Mouse (Mus musculus): ENCODE data around the gene Gm21972. TPM values are rescaled to one million over a fixed set of nuclear protein-coding genes. Genes with fewer than 3 reads are reported as not detected.

The Gm21972 gene
- total RNA-seq (2012; rRNA removed): 0.26 and 0.65 TPM in 2 replicates
- polyA plus RNA-seq (2012; ENCODE audit: insufficient read depth in 1 of 2, insufficient read length in 2 of 2, low read depth in 1 of 2, low replicate concordance in 2 of 2, missing spikeins in 1 of 2): 10 to 100 TPM in 1 of 2 experiments, not detected in 1; 52.7 TPM

- Histone ChIP-seq H3K36me3 (ENCODE audit: control insufficient read depth in 1 of 2, insufficient read depth in 2 of 2, low read length in 2 of 2) (peaks cover 0 to 48% of the 10 kb centered on the region in 2 experiments; a peak in 2 of 4 replicates), H3K27ac (ENCODE audit: control insufficient read depth, low read depth, low read length) (no peak within 1 kb of the TSS), H3K4me3 (ENCODE audit: control insufficient read depth in 1 of 2, insufficient read depth in 1 of 2, low read depth in 2 of 2, low read length in 2 of 2) (no peak within 1 kb of the TSS), H3K27me3 (ENCODE audit: control insufficient read depth in 1 of 2, insufficient read depth in 2 of 2, low read length in 2 of 2) (no peaks in the 10 kb centered on the region), H3K9ac (ENCODE audit: control insufficient read depth, low read depth, low read length, poor library complexity, severe bottlenecking) (no peak within 1 kb of the TSS), H3K9me3 (replicated peaks; ENCODE audit: insufficient read depth, low read length) (no peaks in the 10 kb centered on the region), H3K4me1 (ENCODE audit: control insufficient read depth in 1 of 2, insufficient read depth in 2 of 2, low read length in 2 of 2) (no peaks in the 10 kb centered on the region), H3K79me2 (ENCODE audit: control insufficient read depth, insufficient read depth, low read length, poor library complexity) (no peaks in the 10 kb centered on the region)
- no peak for DNase-seq (ENCODE audit: low read depth, low spot score)
- no peak for TF ChIP-seq EP300 (IDR thresholded peaks at IDR 0.05; ENCODE audit: low read depth in 1 of 2, low read length in 2 of 2)
Measured at GRCm38 (mm10) chr1:86133337-86133736, at the start of gene Gm21972. TSS of gene Gm21972 (plus strand) at chr1:86133637.

GRCm38 (mm10) chr1:86094413-86094812, 39.0 kb upstream of the Gm21972 start:
- Histone ChIP-seq H3K79me2 (ENCODE audit: control insufficient read depth, insufficient read depth, low read length, poor library complexity) (no peaks in the 10 kb centered on the region), H3K4me1 (ENCODE audit: control insufficient read depth in 1 of 2, insufficient read depth in 2 of 2, low read length in 2 of 2) (no peaks in the 10 kb centered on the region), H3K27ac (ENCODE audit: control insufficient read depth, low read depth, low read length) (no peak overlapping the region), H3K9me3 (replicated peaks; ENCODE audit: insufficient read depth, low read length) (no peaks in the 10 kb centered on the region), H3K27me3 (ENCODE audit: control insufficient read depth in 1 of 2, insufficient read depth in 2 of 2, low read length in 2 of 2) (no peaks in the 10 kb centered on the region), H3K36me3 (ENCODE audit: control insufficient read depth in 1 of 2, insufficient read depth in 2 of 2, low read length in 2 of 2) (peaks cover 0 to 34% of the 10 kb centered on the region in 2 experiments; a peak in 2 of 4 replicates), H3K4me3 (ENCODE audit: control insufficient read depth in 1 of 2, insufficient read depth in 1 of 2, low read depth in 2 of 2, low read length in 2 of 2) (no peak overlapping the region), H3K9ac (ENCODE audit: control insufficient read depth, low read depth, low read length, poor library complexity, severe bottlenecking) (no peak overlapping the region)
- TF ChIP-seq POLR2A (IDR thresholded peaks at IDR 0.05; ENCODE audit: control insufficient read depth in 1 of 2, insufficient read depth in 1 of 2, low read depth in 1 of 2, low read length in 2 of 2, poor library complexity in 1 of 2) (no peak), ZC3H11A (IDR thresholded peaks at IDR 0.05; ENCODE audit: low read depth, low read length) (no peak), MEF2A (IDR thresholded peaks at IDR 0.05; ENCODE audit: extremely low read depth, insufficient replicate concordance, low read depth, low read length, poor library complexity, severe bottlenecking) (no peak), EP300 (IDR thresholded peaks at IDR 0.05; ENCODE audit: low read depth in 1 of 2, low read length in 2 of 2) (no peak), NRF1 (IDR thresholded peaks at IDR 0.05; ENCODE audit: insufficient read depth, low read depth, low read length, poor library complexity, severe bottlenecking) (no peak), CTCF (IDR thresholded peaks at IDR 0.05 in 2 of 3, conservative IDR thresholded peaks at IDR 0.05 in 1 of 3; ENCODE audit: control insufficient read depth in 1 of 3, insufficient read depth in 1 of 3, low read depth in 2 of 3, low read length in 3 of 3, poor library complexity in 1 of 3, severe bottlenecking in 1 of 3) (no peak)
- no peak for DNase-seq (ENCODE audit: low read depth, low spot score)

GRCm38 (mm10) chr1:86105054-86105453, 28.4 kb upstream of the Gm21972 start:
- no peak for TF ChIP-seq EP300 (IDR thresholded peaks at IDR 0.05; ENCODE audit: low read depth in 1 of 2, low read length in 2 of 2)
- no peak for TF ChIP-seq TBP (IDR thresholded peaks at IDR 0.05; ENCODE audit: low read depth, low read length)
- no peak for TF ChIP-seq ZMIZ1 (IDR thresholded peaks at IDR 0.05; ENCODE audit: low read depth, low read length)
- TF ChIP-seq MEF2A (IDR thresholded peaks at IDR 0.05; ENCODE audit: extremely low read depth, insufficient replicate concordance, low read depth, low read length, poor library complexity, severe bottlenecking): no peak
- TF ChIP-seq MAX (IDR thresholded peaks at IDR 0.05; ENCODE audit: low read length): no peak
- no peak for TF ChIP-seq RAD21 (IDR thresholded peaks at IDR 0.05; ENCODE audit: low read depth, low read length)
- TF ChIP-seq RCOR1 (IDR thresholded peaks at IDR 0.05; ENCODE audit: low read depth, low read length): no peak
- no peak for TF ChIP-seq UBTF (IDR thresholded peaks at IDR 0.05; ENCODE audit: borderline replicate concordance, insufficient read depth, low read depth, low read length)
- no peak for TF ChIP-seq ZNF384 (IDR thresholded peaks at IDR 0.05; ENCODE audit: low read depth, low read length)
- TF ChIP-seq MAFK (IDR thresholded peaks at IDR 0.05; ENCODE audit: borderline replicate concordance, low read depth, low read length): no peak
- no peak for TF ChIP-seq POLR2AphosphoS2 (IDR thresholded peaks at IDR 0.05; ENCODE audit: low read length)
- no peak for TF ChIP-seq SIN3A (IDR thresholded peaks at IDR 0.05; ENCODE audit: low read length)
- no peak for TF ChIP-seq HCFC1 (IDR thresholded peaks at IDR 0.05; ENCODE audit: low read depth, low read length)
- TF ChIP-seq TAL1 (IDR thresholded peaks at IDR 0.05; ENCODE audit: low read length): no peak
- no peak for TF ChIP-seq TCF12 (IDR thresholded peaks at IDR 0.05; ENCODE audit: low read depth, low read length)
- TF ChIP-seq ZKSCAN1 (IDR thresholded peaks at IDR 0.05; ENCODE audit: low read depth, low read length): no peak
- no peak for TF ChIP-seq MAZ (IDR thresholded peaks at IDR 0.05; ENCODE audit: low read depth, low read length)
- Histone ChIP-seq H3K4me3 (ENCODE audit: control insufficient read depth in 1 of 2, insufficient read depth in 1 of 2, low read depth in 2 of 2, low read length in 2 of 2) (no peak overlapping the region), H3K4me1 (ENCODE audit: control insufficient read depth in 1 of 2, insufficient read depth in 2 of 2, low read length in 2 of 2) (no peaks in the 10 kb centered on the region), H3K9ac (ENCODE audit: control insufficient read depth, low read depth, low read length, poor library complexity, severe bottlenecking) (no peak overlapping the region), H3K79me2 (ENCODE audit: control insufficient read depth, insufficient read depth, low read length, poor library complexity) (no peaks in the 10 kb centered on the region), H3K27me3 (ENCODE audit: control insufficient read depth in 1 of 2, insufficient read depth in 2 of 2, low read length in 2 of 2) (no peaks in the 10 kb centered on the region), H3K27ac (ENCODE audit: control insufficient read depth, low read depth, low read length) (no peak overlapping the region), H3K36me3 (ENCODE audit: control insufficient read depth in 1 of 2, insufficient read depth in 2 of 2, low read length in 2 of 2) (peaks cover 0 to 11% of the 10 kb centered on the region in 2 experiments; a peak in 3 of 4 replicates), H3K9me3 (replicated peaks; ENCODE audit: insufficient read depth, low read length) (no peaks in the 10 kb centered on the region)
- DNase-seq (ENCODE audit: low read depth, low spot score): no peak

Measured in MEL (cell line).